Mouse (Mus musculus) erythroid progenitor cell, adult 5-6 weeks (primary cell): ENCODE measurements around the gene Rubcnl. TPM values are rescaled to one million over a fixed set of nuclear protein-coding genes. Genes with fewer than 3 reads are reported as not detected.

Experiments used
- ATAC-seq: replicated peaks from 2 replicates; pipeline ENCODE4 v1.8.0; 2016; ENCODE audit warnings: moderate number of reproducible peaks, mild to moderate bottlenecking, moderate TSS enrichment, inconsistent platforms; ENCODE audit not compliant: poor library complexity, low FRiP score, severe bottlenecking
- total RNA-seq, 2 experiments: library from RNA; stranded (forward) in 1 of 2; stranded (reverse) in 1 of 2; fragments of 150-400 nt in 1 of 2; fragments of 186-747, 209-891 nt in 1 of 2; gene quantifications; 2 replicates each; pipeline versions ENCODE4 v1.2.3 to v1.2.4; 2015 to 2017; ENCODE audit warnings: low replicate concordance in 2 of 2

Gene Rubcnl
- total RNA-seq, 2 experiments from 2014 or later: 2.6 to 5.0 TPM

DNA sequence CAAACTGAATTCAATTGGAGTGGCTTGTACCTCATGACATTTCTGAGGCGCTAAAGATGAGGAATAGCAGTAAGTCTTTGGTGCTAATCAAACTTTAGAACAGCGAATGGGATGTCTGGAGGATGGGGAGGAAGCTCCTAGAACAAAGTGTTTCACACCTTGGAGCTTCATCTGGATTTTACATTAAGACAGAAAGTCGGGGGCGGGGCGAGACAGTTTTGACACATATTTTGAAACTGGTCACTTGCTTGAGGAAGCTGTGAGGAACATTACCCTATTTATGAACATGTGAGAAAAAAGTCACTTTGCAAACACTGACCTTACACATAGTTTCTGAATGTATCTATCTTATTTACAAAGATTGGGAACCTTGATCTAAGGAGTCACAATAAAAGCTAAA is 49.4 kb downstream of the Rubcnl start:
- no peak for ATAC-seq

- ATAC-seq: no peak
Observed at GRCm38 (mm10) chr14:75068430-75069112, 52.7 kb downstream of the Rubcnl start.

DNA sequence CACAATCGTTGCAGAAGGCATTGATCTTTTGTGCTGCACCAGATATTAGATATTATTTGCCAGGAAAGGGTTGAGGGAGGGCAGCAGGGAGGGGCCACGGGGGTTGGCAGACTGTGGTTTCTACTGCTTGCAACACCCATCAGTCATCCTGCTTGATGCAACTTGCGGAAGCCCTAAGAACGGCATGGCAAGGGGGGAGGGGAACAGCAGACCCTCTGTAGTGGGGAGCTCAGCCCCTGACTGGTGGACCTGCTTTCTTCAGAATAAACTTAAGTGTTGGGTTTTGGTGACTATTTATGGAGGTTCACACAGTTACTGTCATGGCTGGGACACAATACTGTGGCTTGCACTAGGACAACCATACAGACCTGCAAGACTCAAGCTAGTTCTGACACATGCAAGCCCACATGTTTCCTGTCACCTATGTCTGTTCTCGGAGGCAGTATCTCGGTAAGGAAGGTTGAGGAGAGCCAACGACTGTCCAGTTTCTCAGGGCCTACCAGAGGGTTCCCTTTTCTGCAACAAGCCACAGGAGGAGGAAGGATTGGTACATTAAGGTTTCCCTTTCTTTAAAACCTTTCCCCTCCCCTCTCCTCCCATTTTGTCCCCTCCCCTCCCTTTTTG is 53.6 kb downstream of the Rubcnl start:
- ATAC-seq: no peak

DNA sequence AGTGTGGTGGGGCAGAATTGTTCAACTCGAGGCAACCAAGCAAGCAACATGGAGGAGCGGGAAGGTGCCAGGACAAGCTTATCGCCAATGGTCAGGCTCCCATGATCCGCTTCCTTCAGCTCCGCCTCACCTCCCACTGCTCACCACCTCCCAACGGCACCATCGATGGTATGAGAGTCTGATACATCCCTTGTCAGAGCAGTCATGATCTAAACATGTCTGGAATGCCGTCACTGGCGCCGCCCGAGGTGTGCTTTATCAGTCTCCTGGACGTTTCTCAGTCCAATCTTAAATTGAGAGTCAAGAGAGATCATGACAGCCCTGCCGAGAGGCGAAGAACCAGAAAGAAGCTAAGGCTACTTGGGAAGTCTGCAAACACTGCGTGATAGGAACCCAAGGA is 55.3 kb downstream of the Rubcnl start:
- no peak for ATAC-seq

DNA sequence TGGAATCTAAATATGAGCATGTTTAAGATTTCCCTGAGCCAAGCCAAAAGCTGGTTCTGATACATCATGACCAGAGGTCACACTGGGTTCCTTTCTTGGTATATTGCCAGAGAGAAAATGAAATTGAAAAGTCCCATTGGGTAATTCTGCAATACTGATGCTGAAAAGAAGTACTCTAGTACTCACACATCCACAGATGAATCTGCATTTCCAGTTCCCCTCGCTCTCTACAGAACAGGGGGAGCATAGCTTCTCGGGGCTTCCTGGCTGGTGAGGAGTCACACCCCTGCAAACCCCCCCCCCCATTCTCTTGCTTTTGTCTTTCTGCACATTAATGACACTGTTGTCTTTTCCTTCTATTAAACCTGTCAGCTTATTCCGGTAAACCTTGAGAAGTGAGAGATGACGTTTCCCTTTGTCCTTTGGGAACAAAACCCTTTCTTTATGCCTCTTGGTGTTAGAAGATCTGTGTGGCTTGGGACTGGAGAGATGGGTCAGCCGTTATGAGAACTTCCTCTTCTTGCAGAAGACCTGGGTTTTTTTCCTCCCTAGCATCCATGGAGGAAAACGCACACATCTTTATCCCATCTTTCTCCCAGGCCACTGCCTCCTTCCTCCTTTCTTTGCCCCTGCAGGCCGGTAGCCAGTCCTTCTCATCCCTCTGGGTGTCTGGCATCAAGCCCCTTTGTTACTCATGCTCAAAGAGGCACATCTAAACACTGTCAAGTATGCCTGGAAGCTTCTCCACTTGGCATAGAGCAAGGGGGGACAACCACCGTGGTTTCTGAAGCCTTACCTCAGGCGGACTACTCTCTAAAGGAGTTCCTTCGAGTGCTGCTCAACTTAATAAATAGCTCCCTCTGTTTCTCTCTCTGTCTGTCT is 59.7 kb downstream of the Rubcnl start:
- no peak for ATAC-seq

- ATAC-seq: no peak
Observed at GRCm38 (mm10) chr14:75077946-75078345, 62.1 kb downstream of the Rubcnl start.

Other genes with a start within 250 kb of the Rubcnl start
- 6.5 and 16.3 TPM in 2 replicates for gene Lrch1, start 68.2 kb upstream of the Rubcnl start, total RNA-seq (2015; ENCODE audit: low replicate concordance)
- gene Lrch1, start 68.2 kb upstream of the Rubcnl start, total RNA-seq (2017; ENCODE audit: low replicate concordance): 8.3 and 10.5 TPM in 2 replicates
- gene Lrrc63, start 114.9 kb downstream of the Rubcnl start, total RNA-seq (2015; ENCODE audit: low replicate concordance): not detected in 2 replicates
- not detected in 2 replicates for gene Lrrc63, start 114.9 kb downstream of the Rubcnl start, total RNA-seq (2017; ENCODE audit: low replicate concordance)
- gene Lcp1, start 115.1 kb downstream of the Rubcnl start, total RNA-seq (2015; ENCODE audit: low replicate concordance): 176 and 202 TPM in 2 replicates
- gene Lcp1, start 115.1 kb downstream of the Rubcnl start, total RNA-seq (2017; ENCODE audit: low replicate concordance): 63.5 and 70.4 TPM in 2 replicates
- not detected in 2 replicates for gene Cpb2, start 226.3 kb downstream of the Rubcnl start, total RNA-seq (2015; ENCODE audit: low replicate concordance)
- not detected in 2 replicates for gene Cpb2, start 226.3 kb downstream of the Rubcnl start, total RNA-seq (2017; ENCODE audit: low replicate concordance)